8 mouse cellular contexts compared by ENCODE assay signal in genomic region chr4:141210524-141211219, GRCm38 (mm10). TPM values are rescaled to one million over a fixed set of nuclear protein-coding genes. Genes with fewer than 3 reads are reported as not detected.
DNase-seq lines count a peak whose midpoint lies in the region; ATAC-seq and TF ChIP-seq lines count a peak whose summit lies in the region.

No protein-coding gene starts in this region.

- H3K36me3 ChIP-seq in embryonic facial prominence, embryonic 12.5 days = no peaks in the 10 kb centered on the region
- H3K36me3 ChIP-seq in hindbrain, postnatal 0 days (ENCODE audit: insufficient read depth, low read length) = no peaks in the 10 kb centered on the region
- H3K36me3 ChIP-seq in midbrain, embryonic 14.5 days (ENCODE audit: control insufficient read depth, insufficient read depth, low read length) = no peaks in the 10 kb centered on the region

- no peaks in the 10 kb centered on the region; the same call in 1 of the 2 replicates for H3K27me3 ChIP-seq in embryonic facial prominence, embryonic 12.5 days
- no peaks in the 10 kb centered on the region for H3K27me3 ChIP-seq in hindbrain, postnatal 0 days (ENCODE audit: insufficient read depth, low read length)
- H3K27me3 ChIP-seq in midbrain, embryonic 14.5 days (ENCODE audit: control insufficient read depth, insufficient read depth, low read length) = no peaks in the 10 kb centered on the region

- H3K27ac ChIP-seq in embryonic facial prominence, embryonic 12.5 days = peak overlapping the region; percentile 61; the same call in 1 of the 2 replicates
- H3K27ac ChIP-seq in hindbrain, postnatal 0 days = peak overlapping the region; percentile 66
- H3K27ac ChIP-seq in midbrain, embryonic 14.5 days (replicated peaks; ENCODE audit: low read depth, low read length) = 0 out of 2 replicates have a peak overlapping the region, but pooled peaks have one; percentile 42

- WGBS in lung, adult 2 months = 59% methylated on average over 14 of the region's 14 CpGs
- 75% methylated on average over 14 of the region's 14 CpGs for WGBS in embryonic facial prominence, embryonic 12.5 days
- WGBS in hindbrain, postnatal 0 days = 73% methylated on average over 14 of the region's 14 CpGs
- WGBS in midbrain, embryonic 14.5 days = 74% methylated on average over 14 of the region's 14 CpGs

- no peak for ATAC-seq in embryonic facial prominence, embryonic 12.5 days (ENCODE audit: insufficient number of reproducible peaks, insufficient read depth, low FRiP score, low TSS enrichment)
- peak; percentile 19; the same call in 1 of the 2 replicates for ATAC-seq in hindbrain, postnatal 0 days
- ATAC-seq in midbrain, embryonic 14.5 days (ENCODE audit: low FRiP score, low TSS enrichment) = no peak
- ATAC-seq in monocyte, adult 5-6 weeks (replicated peaks; ENCODE audit: insufficient number of reproducible peaks, low FRiP score, low TSS enrichment, poor library complexity, severe bottlenecking) = no peak; the same call in 1 of the 2 replicates

- H3K4me3 ChIP-seq in lung, adult 2 months (replicated peaks; ENCODE audit: extremely low read depth, low read depth, low read length) = peak overlapping the region; percentile 58
- H3K4me3 ChIP-seq in embryonic facial prominence, embryonic 12.5 days = peak overlapping the region; percentile 22
- peak overlapping the region; percentile 31 for H3K4me3 ChIP-seq in hindbrain, postnatal 0 days (ENCODE audit: low read length)
- H3K4me3 ChIP-seq in midbrain, embryonic 14.5 days (replicated peaks; ENCODE audit: low read depth, low read length) = peak overlapping the region; percentile 28

- peaks cover 7% of the 10 kb centered on the region; the same call in 1 of the 2 replicates for H3K4me1 ChIP-seq in lung, adult 2 months (ENCODE audit: control insufficient read depth, insufficient read depth, low read length)
- H3K4me1 ChIP-seq in embryonic facial prominence, embryonic 12.5 days = peaks cover 9% of the 10 kb centered on the region; the same call in 1 of the 2 replicates
- 0 out of 2 replicates have a peak, but pooled peaks cover 4% of the 10 kb centered on the region for H3K4me1 ChIP-seq in hindbrain, postnatal 0 days (ENCODE audit: insufficient read depth, low read length)
- peaks cover 14% of the 10 kb centered on the region for H3K4me1 ChIP-seq in midbrain, embryonic 14.5 days (ENCODE audit: control insufficient read depth, insufficient read depth, low read length)

- no peak for DNase-seq in lung, adult 2 months
- DNase-seq in lung, postnatal 4 days = no peak
- no peak for DNase-seq in hindbrain, postnatal 0 days (ENCODE audit: low spot score)
- peak; percentile 13 for DNase-seq in midbrain, embryonic 14.5 days
- no peak for DNase-seq in spleen, postnatal 14 days (ENCODE audit: low spot score in 2 of 2)
- no peak for DNase-seq in right cerebral cortex, postnatal 14 days

- peak overlapping the region; percentile 34 for H3K4me2 ChIP-seq in embryonic facial prominence, embryonic 12.5 days (replicated peaks)
- peak overlapping the region; percentile 55 for H3K4me2 ChIP-seq in hindbrain, postnatal 0 days (ENCODE audit: low read depth, low read length)
- peak overlapping the region; percentile 53 for H3K4me2 ChIP-seq in midbrain, embryonic 14.5 days (ENCODE audit: low read length)

- H3K9me3 ChIP-seq in embryonic facial prominence, embryonic 12.5 days = no peaks in the 10 kb centered on the region
- no peaks in the 10 kb centered on the region for H3K9me3 ChIP-seq in hindbrain, postnatal 0 days (ENCODE audit: low read length)
- H3K9me3 ChIP-seq in midbrain, embryonic 14.5 days (ENCODE audit: control insufficient read depth, low read length) = no peaks in the 10 kb centered on the region

- no peak for TF ChIP-seq POLR2A in lung, adult 2 months (IDR thresholded peaks at IDR 0.05; ENCODE audit: borderline replicate concordance, extremely low read depth, low read depth, low read length)

- no peak for TF ChIP-seq CTCF in lung, adult 2 months (IDR thresholded peaks at IDR 0.05; ENCODE audit: insufficient read depth, low read length)
- TF ChIP-seq CTCF in hindbrain, postnatal 0 days (IDR thresholded peaks at IDR 0.05; ENCODE audit: low read depth) = no peak

- no peak overlapping the region for H3K9ac ChIP-seq in embryonic facial prominence, embryonic 12.5 days
- peak overlapping the region; percentile 21; the same call in 1 of the 2 replicates for H3K9ac ChIP-seq in hindbrain, postnatal 0 days (replicated peaks; ENCODE audit: low read length)
- 0 out of 2 replicates have a peak overlapping the region, but pooled peaks have one; percentile 10 for H3K9ac ChIP-seq in midbrain, embryonic 14.5 days (replicated peaks; ENCODE audit: low read length)

RNA-seq across cellular contexts. Expression of gene Rsg1, which starts 3.1 kb away (rescaled TPM):
- polyA plus RNA-seq in lung, adult 2 months (2012; rRNA removed) = 1.9 and 3.7 TPM in 2 replicates
- 7.6 and 8.6 TPM in 2 replicates for polyA plus RNA-seq in embryonic facial prominence, embryonic 12.5 days (2016; fragmentation: Nextera tagmentation; extraction: Ambion mirVana)
- 2.4 and 8.7 TPM in 2 replicates for total RNA-seq in hindbrain, postnatal 0 days (2014; rRNA removed)
- 3.9 and 4.3 TPM in 2 replicates for polyA plus RNA-seq in hindbrain, postnatal 0 days (2015; fragmentation: Nextera tagmentation; extraction: Ambion mirVana)
- 5.7 and 7.8 TPM in 2 replicates for polyA plus RNA-seq in midbrain, embryonic 14.5 days (2014; fragmentation: Nextera tagmentation; extraction: Ambion mirVana)
- total RNA-seq in monocyte, adult 5-6 weeks (2017) = 0.38 to 2.7 TPM in 2 of 3 replicates, not detected in the other

RNA-seq across cellular contexts. Expression of gene Arhgef19, which starts 28.6 kb away (rescaled TPM):
- polyA plus RNA-seq in lung, adult 2 months (2012; rRNA removed) = 11.5 and 15.3 TPM in 2 replicates
- 17.0 and 19.2 TPM in 2 replicates for polyA plus RNA-seq in embryonic facial prominence, embryonic 12.5 days (2016; fragmentation: Nextera tagmentation; extraction: Ambion mirVana)
- 1.2 and 2.3 TPM in 2 replicates for total RNA-seq in hindbrain, postnatal 0 days (2014; rRNA removed)
- 1.2 TPM in 2 replicates for polyA plus RNA-seq in hindbrain, postnatal 0 days (2015; fragmentation: Nextera tagmentation; extraction: Ambion mirVana)
- 0.84 and 0.89 TPM in 2 replicates for polyA plus RNA-seq in midbrain, embryonic 14.5 days (2014; fragmentation: Nextera tagmentation; extraction: Ambion mirVana)
- total RNA-seq in monocyte, adult 5-6 weeks (2017) = not detected in 3 replicates
